Mouse (Mus musculus): ENCODE measurements around the gene Tead4. TPM values are rescaled to one million over a fixed set of nuclear protein-coding genes. Genes with fewer than 3 reads are reported as not detected.

The Tead4 gene
- total and polyA plus RNA-seq, 3 experiments: 0.98 to 3.7 (median 3.3) TPM

GRCm38 (mm10) chr6:128285792-128286430 lies 14.7 kb downstream of the Tead4 start:
- Histone ChIP-seq H3K4me1 (ENCODE audit: control insufficient read depth, insufficient read depth, low read length) (peaks cover 8% of the 10 kb centered on the region), H3K27ac (peak overlapping the region; percentile 31; the same call in 1 of the 2 replicates), H3K9ac (ENCODE audit: low read depth, low read length) (peak overlapping the region; percentile 14; the same call in 1 of the 2 replicates), H3K27me3 (ENCODE audit: control insufficient read depth, insufficient read depth, low read length) (no peaks in the 10 kb centered on the region), H3K36me3 (ENCODE audit: control insufficient read depth, insufficient read depth, low read length) (no peaks in the 10 kb centered on the region), H3K79me2 (replicated peaks; ENCODE audit: control insufficient read depth, insufficient read depth, low read length) (no peaks in the 10 kb centered on the region), H3K4me3 (peak overlapping the region; percentile 28; the same call in 1 of the 2 replicates)
- 11% methylated on average over 16 of the region's 16 CpGs for WGBS
- intact Hi-C loops (cut with DNase I): no loop called here
- peak; percentile 63 to 67 for DNase-seq
- no peak for TF ChIP-seq POLR2A (IDR thresholded peaks at IDR 0.05; ENCODE audit: insufficient read depth, low read depth, low read length)
- no peak for TF ChIP-seq CTCF (IDR thresholded peaks at IDR 0.05)
- TF ChIP-seq EP300 (IDR thresholded peaks at IDR 0.05; ENCODE audit: insufficient read depth, low read depth, low read length): no peak

- H3K4me3 ChIP-seq: no peak overlapping the region
- no peak for DNase-seq
- no peaks in the 10 kb centered on the region for H3K79me2 ChIP-seq (replicated peaks; ENCODE audit: control insufficient read depth, insufficient read depth, low read length)
- no peak overlapping the region for H3K9ac ChIP-seq (ENCODE audit: low read depth, low read length)
- intact Hi-C loops (cut with DNase I): no loop called here
- H3K27ac ChIP-seq: no peak overlapping the region
- peaks cover 20% of the 10 kb centered on the region for H3K4me1 ChIP-seq (ENCODE audit: control insufficient read depth, insufficient read depth, low read length)
- 72% methylated on average over 3 of the region's 3 CpGs for WGBS
- TF ChIP-seq EP300 (IDR thresholded peaks at IDR 0.05; ENCODE audit: insufficient read depth, low read depth, low read length) (no peak), POLR2A (IDR thresholded peaks at IDR 0.05; ENCODE audit: insufficient read depth, low read depth, low read length) (no peak), CTCF (IDR thresholded peaks at IDR 0.05) (no peak)
- H3K36me3 ChIP-seq (ENCODE audit: control insufficient read depth, insufficient read depth, low read length): no peaks in the 10 kb centered on the region
- no peaks in the 10 kb centered on the region for H3K27me3 ChIP-seq (ENCODE audit: control insufficient read depth, insufficient read depth, low read length)
These were observed 18.5 kb downstream of the Tead4 start for GRCm38 (mm10) chr6:128282126-128282525.

- H3K27ac ChIP-seq: no peak overlapping the region
- intact Hi-C loops (cut with DNase I): loop anchor here (2.0 kb wide), 1 partner anchor 20 kb away; the partner anchor contains the start of gene Tead4
- H3K9ac ChIP-seq (ENCODE audit: low read depth, low read length): no peak overlapping the region
- H3K4me3 ChIP-seq: no peak overlapping the region
- no peaks in the 10 kb centered on the region for H3K79me2 ChIP-seq (replicated peaks; ENCODE audit: control insufficient read depth, insufficient read depth, low read length)
- H3K27me3 ChIP-seq (ENCODE audit: control insufficient read depth, insufficient read depth, low read length): no peaks in the 10 kb centered on the region
- TF ChIP-seq POLR2A (IDR thresholded peaks at IDR 0.05; ENCODE audit: insufficient read depth, low read depth, low read length): no peak
- TF ChIP-seq CTCF (IDR thresholded peaks at IDR 0.05): no peak
- no peak for TF ChIP-seq EP300 (IDR thresholded peaks at IDR 0.05; ENCODE audit: insufficient read depth, low read depth, low read length)
- WGBS: 44% methylated on average over 14 of the region's 14 CpGs
- H3K36me3 ChIP-seq (ENCODE audit: control insufficient read depth, insufficient read depth, low read length): no peaks in the 10 kb centered on the region
- peaks cover 18% of the 10 kb centered on the region for H3K4me1 ChIP-seq (ENCODE audit: control insufficient read depth, insufficient read depth, low read length)
- no peak for DNase-seq
These were observed 20.0 kb downstream of the Tead4 start for GRCm38 (mm10) chr6:128280472-128281145.

GRCm38 (mm10) chr6:128279608-128280007 lies 21.0 kb downstream of the Tead4 start:
- H3K27me3 ChIP-seq (ENCODE audit: control insufficient read depth, insufficient read depth, low read length): no peaks in the 10 kb centered on the region
- no peak overlapping the region for H3K4me3 ChIP-seq
- intact Hi-C loops (cut with DNase I): loop anchor here (2.0 kb wide), 1 partner anchor 21 kb away; the partner anchor contains the start of gene Tead4
- no peak overlapping the region for H3K9ac ChIP-seq (ENCODE audit: low read depth, low read length)
- no peaks in the 10 kb centered on the region for H3K36me3 ChIP-seq (ENCODE audit: control insufficient read depth, insufficient read depth, low read length)
- no peak for DNase-seq
- peaks cover 18% of the 10 kb centered on the region for H3K4me1 ChIP-seq (ENCODE audit: control insufficient read depth, insufficient read depth, low read length)
- TF ChIP-seq CTCF (IDR thresholded peaks at IDR 0.05): no peak
- no peak for TF ChIP-seq POLR2A (IDR thresholded peaks at IDR 0.05; ENCODE audit: insufficient read depth, low read depth, low read length)
- no peak for TF ChIP-seq EP300 (IDR thresholded peaks at IDR 0.05; ENCODE audit: insufficient read depth, low read depth, low read length)
- no peak overlapping the region for H3K27ac ChIP-seq
- WGBS: 37% methylated on average over 5 of the region's 5 CpGs
- no peaks in the 10 kb centered on the region for H3K79me2 ChIP-seq (replicated peaks; ENCODE audit: control insufficient read depth, insufficient read depth, low read length)

- Histone ChIP-seq H3K36me3 (ENCODE audit: control insufficient read depth, insufficient read depth, low read length) (no peaks in the 10 kb centered on the region), H3K4me1 (ENCODE audit: control insufficient read depth, insufficient read depth, low read length) (peaks cover 18% of the 10 kb centered on the region), H3K4me3 (no peak overlapping the region), H3K27ac (no peak overlapping the region), H3K9ac (ENCODE audit: low read depth, low read length) (no peak overlapping the region), H3K79me2 (replicated peaks; ENCODE audit: control insufficient read depth, insufficient read depth, low read length) (no peaks in the 10 kb centered on the region), H3K27me3 (ENCODE audit: control insufficient read depth, insufficient read depth, low read length) (no peaks in the 10 kb centered on the region)
- no peak for DNase-seq
- intact Hi-C loops (cut with DNase I): no loop called here
- TF ChIP-seq EP300 (IDR thresholded peaks at IDR 0.05; ENCODE audit: insufficient read depth, low read depth, low read length): no peak
- TF ChIP-seq POLR2A (IDR thresholded peaks at IDR 0.05; ENCODE audit: insufficient read depth, low read depth, low read length): no peak
- no peak for TF ChIP-seq CTCF (IDR thresholded peaks at IDR 0.05)
- WGBS: 62% methylated on average over 4 of the region's 4 CpGs
These were observed 21.5 kb downstream of the Tead4 start for GRCm38 (mm10) chr6:128279099-128279498.
